10 mouse cellular contexts compared by ENCODE assay signal in the genomic region with DNA sequence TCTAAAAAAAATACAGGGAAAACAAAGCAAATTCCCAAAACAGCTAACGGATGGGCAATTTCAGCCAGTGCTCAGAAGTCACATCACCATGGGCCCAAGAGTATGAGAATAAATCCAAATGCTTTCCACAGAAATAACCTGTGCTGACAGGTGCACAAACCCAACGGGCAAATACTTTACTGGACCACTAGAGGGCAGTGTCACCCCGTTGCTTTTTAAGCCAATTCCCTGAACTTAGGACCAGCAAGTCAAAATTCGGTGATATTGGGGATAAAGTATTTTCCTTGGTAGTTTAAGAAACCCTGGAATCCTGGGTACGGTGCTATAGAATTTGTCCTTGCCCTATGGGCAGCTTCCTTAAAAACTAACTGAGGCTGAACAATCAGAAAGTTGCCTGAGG. TPM values are rescaled to one million over a fixed set of nuclear protein-coding genes. Genes with fewer than 3 reads are reported as not detected.
DNase-seq lines count a peak whose midpoint lies in the region; ATAC-seq lines count a peak whose summit lies in the region.
"Had no signal": no experiment of that assay in that cellular context is flagged by ENCODE, and none has a peak within 500 bp of the region (broad histone marks: within the 10 kb centered on the region; RNA-seq: fewer than 3 reads in every experiment).

No protein-coding gene starts in this region.

- no peak overlapping the region for H3K4me3 ChIP-seq in intestine, embryonic 14.5 days (ENCODE audit: low read depth, low read length)
- no peak overlapping the region for H3K4me3 ChIP-seq in intestine, embryonic 15.5 days (replicated peaks)
- no peak overlapping the region for H3K4me3 ChIP-seq in limb, embryonic 10.5 days
- H3K4me3 ChIP-seq: erythroblast, embryonic 14.5 days; midbrain, embryonic 12.5 days had no signal

- no peaks in the 10 kb centered on the region for H3K9me3 ChIP-seq in intestine, embryonic 14.5 days (ENCODE audit: control insufficient read depth, low read length)
- H3K9me3 ChIP-seq in intestine, embryonic 15.5 days, result no peaks in the 10 kb centered on the region
- no peaks in the 10 kb centered on the region for H3K9me3 ChIP-seq in limb, embryonic 10.5 days (replicated peaks)
- H3K9me3 ChIP-seq: midbrain, embryonic 12.5 days had no signal

- H3K4me1 ChIP-seq in intestine, embryonic 14.5 days (replicated peaks; ENCODE audit: control insufficient read depth, insufficient read depth, low read length), result no peaks in the 10 kb centered on the region
- no peaks in the 10 kb centered on the region for H3K4me1 ChIP-seq in intestine, embryonic 15.5 days (replicated peaks)
- H3K4me1 ChIP-seq in limb, embryonic 10.5 days, result peaks cover 11% of the 10 kb centered on the region

- WGBS in intestine, embryonic 14.5 days, result 22% methylated on average over 5 of the region's 5 CpGs
- WGBS in intestine, embryonic 15.5 days, result 17% methylated on average over 5 of the region's 5 CpGs
- WGBS in limb, embryonic 10.5 days, result 25% methylated on average over 5 of the region's 5 CpGs

- H3K27me3 ChIP-seq in intestine, embryonic 14.5 days (replicated peaks; ENCODE audit: control insufficient read depth, insufficient read depth, low read length), result no peaks in the 10 kb centered on the region
- H3K27me3 ChIP-seq in intestine, embryonic 15.5 days (replicated peaks), result no peaks in the 10 kb centered on the region
- H3K27me3 ChIP-seq in limb, embryonic 10.5 days (ENCODE audit: low read depth, poor library complexity, severe bottlenecking), result no peaks in the 10 kb centered on the region
- H3K27me3 ChIP-seq: midbrain, embryonic 12.5 days had no signal

- H3K9ac ChIP-seq in intestine, embryonic 14.5 days (ENCODE audit: low read length), result no peak overlapping the region
- H3K9ac ChIP-seq in intestine, embryonic 15.5 days, result no peak overlapping the region
- H3K9ac ChIP-seq: midbrain, embryonic 12.5 days had no signal

- H3K36me3 ChIP-seq in intestine, embryonic 14.5 days (ENCODE audit: control insufficient read depth, insufficient read depth, low read length), result peaks cover 30% of the 10 kb centered on the region
- peaks cover 7% of the 10 kb centered on the region for H3K36me3 ChIP-seq in intestine, embryonic 15.5 days
- peaks cover 35% of the 10 kb centered on the region for H3K36me3 ChIP-seq in limb, embryonic 10.5 days

- no peak overlapping the region for H3K27ac ChIP-seq in intestine, embryonic 14.5 days (ENCODE audit: low read depth)
- no peak overlapping the region for H3K27ac ChIP-seq in intestine, embryonic 15.5 days
- no peak overlapping the region for H3K27ac ChIP-seq in limb, embryonic 10.5 days
- H3K27ac ChIP-seq: midbrain, embryonic 12.5 days had no signal

- peak; percentile 84 for DNase-seq in intestine, embryonic 14.5 days (ENCODE audit: low spot score)
- DNase-seq in MEL-GATA-1-ER (ENCODE audit: extremely low read depth, low read depth), result peak; percentile 18
- peak; percentile 53 for DNase-seq in cerebellum, adult 9-11 months
- peak; percentile 78 for DNase-seq in heart, postnatal 4 days
- peak; percentile 79 for DNase-seq in limb, embryonic 10.5 days (ENCODE audit: low spot score)
- DNase-seq in ovary, postnatal 14 days (ENCODE audit: low spot score), result peak; percentile 74
- peak; percentile 53 to 67 for DNase-seq in urinary bladder, postnatal 36 days (ENCODE audit: low spot score in 2 of 2)

- no peak overlapping the region for H3K4me2 ChIP-seq in intestine, embryonic 14.5 days (ENCODE audit: low read length)
- H3K4me2 ChIP-seq in intestine, embryonic 15.5 days (replicated peaks), result no peak overlapping the region
- H3K4me2 ChIP-seq: midbrain, embryonic 12.5 days had no signal

- ATAC-seq in intestine, embryonic 14.5 days (replicated peaks; ENCODE audit: low FRiP score, low TSS enrichment, low read depth), result no peak
- no peak for ATAC-seq in intestine, embryonic 15.5 days

RNA-seq across cellular contexts. Expression of gene Kremen1, which starts 29.3 kb away (rescaled TPM):
- 9.8 and 11.8 TPM in 2 replicates for polyA plus RNA-seq in intestine, embryonic 14.5 days (2014; fragmentation: Nextera tagmentation; extraction: Ambion mirVana)
- polyA plus RNA-seq in intestine, embryonic 15.5 days (2015; fragmentation: Nextera tagmentation; extraction: Ambion mirVana), result 10.4 and 11.7 TPM in 2 replicates
- total RNA-seq in heart, postnatal 4 days (2021), result 10 to 100 TPM; 75.7 to 76.7 TPM
- 16.8 and 17.8 TPM in 2 replicates for polyA plus RNA-seq in limb, embryonic 10.5 days (2016; fragmentation: Nextera tagmentation; extraction: Ambion mirVana)

Comparison
In these comparisons a context has a peak if more than half of its experiments do, and no peak if none do; other contexts are left out.
1. DNase-seq: peak in every context shown above with its lines; median percentile 84 in intestine, embryonic 14.5 days; 79 in limb, embryonic 10.5 days; 78 in heart, postnatal 4 days; 74 in ovary, postnatal 14 days; 60 in urinary bladder, postnatal 36 days; 53 in cerebellum, adult 9-11 months; 18 in MEL-GATA-1-ER.